Mouse (Mus musculus): Measurements from ENCODE around the gene Sim1.

GRCm38 (mm10) chr10:50896767-50897390 is 2.3 kb downstream of the Sim1 start:
- TF ChIP-seq FLI1 (IDR thresholded peaks at IDR 0.05; ENCODE audit: low read length) (no peak), GATA1 (IDR thresholded peaks at IDR 0.05; ENCODE audit: borderline replicate concordance, low read length) (no peak)
